Mouse (Mus musculus): ENCODE measurements around the gene Donson. TPM values are rescaled to one million over a fixed set of nuclear protein-coding genes. Genes with fewer than 3 reads are reported as not detected.

The Donson gene
- polyA plus RNA-seq (2014; fragmentation: Nextera tagmentation; extraction: Ambion mirVana) = 15.3 and 19.9 TPM in 2 replicates

GRCm38 (mm10) chr16:91688619-91689334 is at the start of gene Donson:
Gene Donson (minus strand): TSS chr16:91688770.
- peak within 1 kb of the TSS; percentile 75 for H3K4me2 ChIP-seq (ENCODE audit: low read length)
- under 1% methylated on average over 60 of the region's 71 CpGs for WGBS
- no peaks in the 10 kb centered on the region for H3K9me3 ChIP-seq (replicated peaks; ENCODE audit: control insufficient read depth, low read length)
- peaks cover 8% of the 10 kb centered on the region for H3K4me1 ChIP-seq (ENCODE audit: control insufficient read depth, insufficient read depth, low read length)
- H3K36me3 ChIP-seq (ENCODE audit: control insufficient read depth, insufficient read depth, low read length) = peaks cover 27% of the 10 kb centered on the region
- peak within 1 kb of the TSS; percentile 90 for H3K9ac ChIP-seq (ENCODE audit: low read length)
- DNase-seq (ENCODE audit: low spot score) (peak; percentile 96), ATAC-seq (peak; percentile 100)
- H3K4me3 ChIP-seq (ENCODE audit: low read depth, low read length) = peak within 1 kb of the TSS; percentile 85
- no peaks in the 10 kb centered on the region for H3K27me3 ChIP-seq (replicated peaks; ENCODE audit: control insufficient read depth, insufficient read depth, low read length)
- peak within 1 kb of the TSS; percentile 80 for H3K27ac ChIP-seq (ENCODE audit: low read depth, low read length)

- no peak for DNase-seq (ENCODE audit: low spot score)
- no peak for ATAC-seq
- Histone ChIP-seq H3K27me3 (replicated peaks; ENCODE audit: control insufficient read depth, insufficient read depth, low read length) (no peaks in the 10 kb centered on the region), H3K4me2 (ENCODE audit: low read length) (no peak overlapping the region), H3K4me1 (ENCODE audit: control insufficient read depth, insufficient read depth, low read length) (peaks cover 28% of the 10 kb centered on the region), H3K9ac (ENCODE audit: low read length) (no peak overlapping the region), H3K36me3 (ENCODE audit: control insufficient read depth, insufficient read depth, low read length) (no peaks in the 10 kb centered on the region), H3K4me3 (ENCODE audit: low read depth, low read length) (no peak overlapping the region), H3K9me3 (replicated peaks; ENCODE audit: control insufficient read depth, low read length) (no peaks in the 10 kb centered on the region), H3K27ac (ENCODE audit: low read depth, low read length) (no peak overlapping the region)
- 72% methylated on average over 7 of the region's 7 CpGs for WGBS
Measured at GRCm38 (mm10) chr16:91736046-91736816, 47.7 kb upstream of the Donson start.

- H3K27ac ChIP-seq (ENCODE audit: low read depth, low read length) = no peak overlapping the region
- H3K4me3 ChIP-seq (ENCODE audit: low read depth, low read length) = no peak overlapping the region
- H3K36me3 ChIP-seq (ENCODE audit: control insufficient read depth, insufficient read depth, low read length) = no peaks in the 10 kb centered on the region
- ATAC-seq = no peak
- no peak overlapping the region for H3K9ac ChIP-seq (ENCODE audit: low read length)
- DNase-seq (ENCODE audit: low spot score) = no peak
- peaks cover 23% of the 10 kb centered on the region for H3K4me1 ChIP-seq (ENCODE audit: control insufficient read depth, insufficient read depth, low read length)
- H3K4me2 ChIP-seq (ENCODE audit: low read length) = no peak overlapping the region
- WGBS = 72% methylated on average over 5 of the region's 5 CpGs
- no peaks in the 10 kb centered on the region for H3K27me3 ChIP-seq (replicated peaks; ENCODE audit: control insufficient read depth, insufficient read depth, low read length)
- H3K9me3 ChIP-seq (replicated peaks; ENCODE audit: control insufficient read depth, low read length) = no peaks in the 10 kb centered on the region
Measured at GRCm38 (mm10) chr16:91734771-91735170, 46.2 kb upstream of the Donson start.

- H3K4me1 ChIP-seq (ENCODE audit: control insufficient read depth, insufficient read depth, low read length) = peaks cover 24% of the 10 kb centered on the region
- H3K27ac ChIP-seq (ENCODE audit: low read depth, low read length) = no peak overlapping the region
- H3K27me3 ChIP-seq (replicated peaks; ENCODE audit: control insufficient read depth, insufficient read depth, low read length) = no peaks in the 10 kb centered on the region
- H3K9me3 ChIP-seq (replicated peaks; ENCODE audit: control insufficient read depth, low read length) = no peaks in the 10 kb centered on the region
- no peak overlapping the region for H3K4me2 ChIP-seq (ENCODE audit: low read length)
- DNase-seq (ENCODE audit: low spot score) (no peak), ATAC-seq (no peak)
- no peak overlapping the region for H3K9ac ChIP-seq (ENCODE audit: low read length)
- no peaks in the 10 kb centered on the region for H3K36me3 ChIP-seq (ENCODE audit: control insufficient read depth, insufficient read depth, low read length)
- no peak overlapping the region for H3K4me3 ChIP-seq (ENCODE audit: low read depth, low read length)
- WGBS = 89% methylated on average over 2 of the region's 2 CpGs
Measured at GRCm38 (mm10) chr16:91732816-91733215, 44.2 kb upstream of the Donson start.

GRCm38 (mm10) chr16:91730446-91730845 is 41.9 kb upstream of the Donson start:
- no peaks in the 10 kb centered on the region for H3K27me3 ChIP-seq (replicated peaks; ENCODE audit: control insufficient read depth, insufficient read depth, low read length)
- H3K27ac ChIP-seq (ENCODE audit: low read depth, low read length) = peak overlapping the region; percentile 97
- peak overlapping the region; percentile 91 for H3K9ac ChIP-seq (ENCODE audit: low read length)
- H3K4me1 ChIP-seq (ENCODE audit: control insufficient read depth, insufficient read depth, low read length) = peaks cover 21% of the 10 kb centered on the region
- no peaks in the 10 kb centered on the region for H3K36me3 ChIP-seq (ENCODE audit: control insufficient read depth, insufficient read depth, low read length)
- H3K9me3 ChIP-seq (replicated peaks; ENCODE audit: control insufficient read depth, low read length) = no peaks in the 10 kb centered on the region
- DNase-seq (ENCODE audit: low spot score) (no peak), ATAC-seq (no peak)
- H3K4me2 ChIP-seq (ENCODE audit: low read length) = peak overlapping the region; percentile 63
- under 1% methylated on average over 11 of the region's 11 CpGs for WGBS
- H3K4me3 ChIP-seq (ENCODE audit: low read depth, low read length) = peak overlapping the region; percentile 93

- peak; percentile 0; the same call in 1 of the 2 replicates for ATAC-seq
- H3K9me3 ChIP-seq (replicated peaks; ENCODE audit: control insufficient read depth, low read length) = no peaks in the 10 kb centered on the region
- H3K27ac ChIP-seq (ENCODE audit: low read depth, low read length) = peak overlapping the region; percentile 97
- peak; percentile 47 for DNase-seq (ENCODE audit: low spot score)
- H3K4me2 ChIP-seq (ENCODE audit: low read length) = peak overlapping the region; percentile 63
- WGBS = 0% methylated on average over 44 of the region's 44 CpGs
- no peaks in the 10 kb centered on the region for H3K27me3 ChIP-seq (replicated peaks; ENCODE audit: control insufficient read depth, insufficient read depth, low read length)
- H3K9ac ChIP-seq (ENCODE audit: low read length) = peak overlapping the region; percentile 91
- H3K4me1 ChIP-seq (ENCODE audit: control insufficient read depth, insufficient read depth, low read length) = peaks cover 21% of the 10 kb centered on the region
- peak overlapping the region; percentile 93 for H3K4me3 ChIP-seq (ENCODE audit: low read depth, low read length)
- peaks cover under 1% of the 10 kb centered on the region; the same call in 1 of the 2 replicates for H3K36me3 ChIP-seq (ENCODE audit: control insufficient read depth, insufficient read depth, low read length)
Measured at GRCm38 (mm10) chr16:91729821-91730441, 41.4 kb upstream of the Donson start.

GRCm38 (mm10) chr16:91729066-91729482 is 40.5 kb upstream of the Donson start, which contains the start of gene Itsn1:
Gene Itsn1 (plus strand): TSS chr16:91729281.
- H3K27ac ChIP-seq (ENCODE audit: low read depth, low read length) = peak within 1 kb of the TSS; percentile 97
- peak within 1 kb of the TSS; percentile 93 for H3K4me3 ChIP-seq (ENCODE audit: low read depth, low read length)
- 0% methylated on average over 33 of the region's 33 CpGs for WGBS
- H3K36me3 ChIP-seq (ENCODE audit: control insufficient read depth, insufficient read depth, low read length) = peaks cover 4% of the 10 kb centered on the region; the same call in 1 of the 2 replicates
- H3K9me3 ChIP-seq (replicated peaks; ENCODE audit: control insufficient read depth, low read length) = no peaks in the 10 kb centered on the region
- H3K4me2 ChIP-seq (ENCODE audit: low read length) = peak within 1 kb of the TSS; percentile 63
- H3K27me3 ChIP-seq (replicated peaks; ENCODE audit: control insufficient read depth, insufficient read depth, low read length) = no peaks in the 10 kb centered on the region
- H3K9ac ChIP-seq (ENCODE audit: low read length) = peak within 1 kb of the TSS; percentile 91
- ATAC-seq = peak; percentile 95
- H3K4me1 ChIP-seq (ENCODE audit: control insufficient read depth, insufficient read depth, low read length) = peaks cover 17% of the 10 kb centered on the region
- DNase-seq (ENCODE audit: low spot score) = peak; percentile 99

GRCm38 (mm10) chr16:91728123-91729065 is 39.8 kb upstream of the Donson start, which contains the start of gene Cryzl1:
Gene Cryzl1 (minus strand): TSS chr16:91728975.
- DNase-seq (ENCODE audit: low spot score) (peak; percentile 100), ATAC-seq (peak; percentile 95)
- Histone ChIP-seq H3K9ac (ENCODE audit: low read length) (peak within 1 kb of the TSS; percentile 91), H3K4me1 (ENCODE audit: control insufficient read depth, insufficient read depth, low read length) (peaks cover 15% of the 10 kb centered on the region), H3K36me3 (ENCODE audit: control insufficient read depth, insufficient read depth, low read length) (peaks cover 4% of the 10 kb centered on the region; the same call in 1 of the 2 replicates), H3K9me3 (replicated peaks; ENCODE audit: control insufficient read depth, low read length) (no peaks in the 10 kb centered on the region), H3K27ac (ENCODE audit: low read depth, low read length) (peak within 1 kb of the TSS; percentile 97), H3K4me3 (ENCODE audit: low read depth, low read length) (peak within 1 kb of the TSS; percentile 93), H3K27me3 (replicated peaks; ENCODE audit: control insufficient read depth, insufficient read depth, low read length) (no peaks in the 10 kb centered on the region), H3K4me2 (ENCODE audit: low read length) (peak within 1 kb of the TSS; percentile 63)
- WGBS = 2% methylated on average over 46 of the region's 46 CpGs
